Mouse (Mus musculus): ENCODE results near the gene Rwdd4a.

The Rwdd4a gene

DNA sequence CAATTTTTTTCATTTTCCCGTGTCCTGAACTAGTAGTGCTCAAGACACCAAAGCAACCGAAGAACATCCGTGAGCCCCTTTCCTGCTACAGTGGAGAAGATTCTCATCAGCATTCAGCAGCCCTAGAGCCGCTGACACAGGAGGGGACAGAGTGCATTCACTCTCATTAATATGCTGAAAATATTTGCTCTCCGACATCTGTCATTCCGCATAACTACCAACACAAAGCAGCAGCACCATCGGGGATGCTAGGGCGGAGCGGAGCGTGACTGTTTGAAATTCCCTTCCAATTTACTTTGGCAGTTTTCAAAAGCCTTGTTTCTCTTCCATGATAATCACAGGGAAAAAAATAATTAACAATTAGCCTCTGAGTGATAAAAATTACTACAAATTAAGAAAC is 56.9 kb downstream of the Rwdd4a start:
- DNase-seq = no peak

GRCm38 (mm10) chr8:47600664-47601063 is 67.2 kb downstream of the Rwdd4a start:
- DNase-seq = peak; percentile 45
